Comparison of ENCODE assay signal across 8 mouse cellular contexts in genomic region chr13:91741280-91742047, GRCm38 (mm10). TPM values are rescaled to one million over a fixed set of nuclear protein-coding genes. Genes with fewer than 3 reads are reported as not detected.
A peak's percentile ranks its signal among the peaks of the same experiment; 100 is the strongest.
DNase-seq lines count a peak whose midpoint lies in the region; ATAC-seq and TF ChIP-seq lines count a peak whose summit lies in the region.

TSS of gene Acot12 (plus strand) at chr13:91741512.

- no peak within 1 kb of the TSS for H3K9ac ChIP-seq in embryonic facial prominence, embryonic 15.5 days
- H3K9ac ChIP-seq in heart, postnatal 0 days (replicated peaks; ENCODE audit: low read depth, low read length) = peak within 1 kb of the TSS; percentile 42; the same call in 1 of the 2 replicates
- H3K9ac ChIP-seq in stomach, embryonic 16.5 days (ENCODE audit: low read length) = peak within 1 kb of the TSS; percentile 68

- H3K4me1 ChIP-seq in embryonic facial prominence, embryonic 15.5 days = peaks cover 6% of the 10 kb centered on the region
- no peaks in the 10 kb centered on the region for H3K4me1 ChIP-seq in heart, postnatal 0 days (ENCODE audit: control insufficient read depth, insufficient read depth)
- H3K4me1 ChIP-seq in midbrain, embryonic 10.5 days = peaks cover 11% of the 10 kb centered on the region
- peaks cover 7% of the 10 kb centered on the region; the same call in 1 of the 2 replicates for H3K4me1 ChIP-seq in stomach, embryonic 16.5 days (ENCODE audit: control insufficient read depth, insufficient read depth, low read length)

- H3K27ac ChIP-seq in embryonic facial prominence, embryonic 15.5 days (replicated peaks) = no peak within 1 kb of the TSS
- H3K27ac ChIP-seq in heart, postnatal 0 days (ENCODE audit: low read depth) = no peak within 1 kb of the TSS
- H3K27ac ChIP-seq in midbrain, embryonic 10.5 days (replicated peaks) = peak within 1 kb of the TSS; percentile 71
- no peak within 1 kb of the TSS for H3K27ac ChIP-seq in stomach, embryonic 16.5 days (ENCODE audit: low read length)

- TF ChIP-seq CTCF in heart, postnatal 0 days (IDR thresholded peaks at IDR 0.05; ENCODE audit: low read depth) = no peak

- no peaks in the 10 kb centered on the region for H3K9me3 ChIP-seq in embryonic facial prominence, embryonic 15.5 days (replicated peaks)
- no peaks in the 10 kb centered on the region for H3K9me3 ChIP-seq in heart, postnatal 0 days (replicated peaks; ENCODE audit: control insufficient read depth, low read length)
- H3K9me3 ChIP-seq in midbrain, embryonic 10.5 days (replicated peaks) = no peaks in the 10 kb centered on the region
- H3K9me3 ChIP-seq in stomach, embryonic 16.5 days (replicated peaks; ENCODE audit: control insufficient read depth, low read length) = no peaks in the 10 kb centered on the region

- H3K4me2 ChIP-seq in embryonic facial prominence, embryonic 15.5 days (replicated peaks) = peak within 1 kb of the TSS; percentile 69
- peak within 1 kb of the TSS; percentile 79 for H3K4me2 ChIP-seq in heart, postnatal 0 days (ENCODE audit: low read depth, low read length)
- H3K4me2 ChIP-seq in stomach, embryonic 16.5 days (ENCODE audit: low read depth, low read length) = peak within 1 kb of the TSS; percentile 83

- TF ChIP-seq EP300 in heart, postnatal 0 days (IDR thresholded peaks at IDR 0.05; ENCODE audit: low read depth) = no peak

- DNase-seq in Muller cell, postnatal 12 days (ENCODE audit: inconsistent ontology term) = peak; percentile 77
- peak; percentile 52 for DNase-seq in adrenal gland, postnatal 25 days
- DNase-seq in heart, postnatal 0 days (ENCODE audit: low spot score) = peak; percentile 20
- peak; percentile 75 to 93 for DNase-seq in kidney, postnatal 25 days
- peak; percentile 63 for DNase-seq in midbrain, embryonic 10.5 days (ENCODE audit: low spot score)
- no peak for DNase-seq in c-Kit-positive CD71-positive TER-119-positive erythroid progenitor cells, embryonic 14.5 days (ENCODE audit: low spot score)

- H3K4me3 ChIP-seq in embryonic facial prominence, embryonic 15.5 days (replicated peaks) = peak within 1 kb of the TSS; percentile 37
- peak within 1 kb of the TSS; percentile 45 for H3K4me3 ChIP-seq in heart, postnatal 0 days (ENCODE audit: low read depth, low read length)
- peak within 1 kb of the TSS; percentile 62 for H3K4me3 ChIP-seq in midbrain, embryonic 10.5 days
- peak within 1 kb of the TSS; percentile 48 for H3K4me3 ChIP-seq in stomach, embryonic 16.5 days (replicated peaks; ENCODE audit: low read length)

- H3K36me3 ChIP-seq in embryonic facial prominence, embryonic 15.5 days = no peaks in the 10 kb centered on the region
- no peaks in the 10 kb centered on the region for H3K36me3 ChIP-seq in heart, postnatal 0 days (replicated peaks; ENCODE audit: control insufficient read depth, insufficient read depth, low read length)
- no peaks in the 10 kb centered on the region for H3K36me3 ChIP-seq in midbrain, embryonic 10.5 days
- H3K36me3 ChIP-seq in stomach, embryonic 16.5 days (ENCODE audit: control insufficient read depth, insufficient read depth, low read length) = no peaks in the 10 kb centered on the region

- peaks cover 17% of the 10 kb centered on the region for H3K27me3 ChIP-seq in embryonic facial prominence, embryonic 15.5 days
- peaks cover 12% of the 10 kb centered on the region; the same call in 1 of the 2 replicates for H3K27me3 ChIP-seq in heart, postnatal 0 days (ENCODE audit: control insufficient read depth, insufficient read depth, low read length)
- peaks cover 26% of the 10 kb centered on the region for H3K27me3 ChIP-seq in midbrain, embryonic 10.5 days (ENCODE audit: low read depth, poor library complexity, severe bottlenecking)
- peaks cover 5% of the 10 kb centered on the region for H3K27me3 ChIP-seq in stomach, embryonic 16.5 days (ENCODE audit: control insufficient read depth, insufficient read depth, low read length)

- WGBS in embryonic facial prominence, embryonic 15.5 days = 7% methylated on average over 45 of the region's 45 CpGs
- WGBS in heart, postnatal 0 days = 8% methylated on average over 44 of the region's 45 CpGs
- 8% methylated on average over 45 of the region's 45 CpGs for WGBS in midbrain, embryonic 10.5 days
- 9% methylated on average over 45 of the region's 45 CpGs for WGBS in stomach, embryonic 16.5 days

- peak; percentile 34; the same call in 1 of the 2 replicates for ATAC-seq in embryonic facial prominence, embryonic 15.5 days (ENCODE audit: insufficient number of reproducible peaks, low FRiP score, low TSS enrichment, low read depth)
- peak; percentile 49; the same call in 1 of the 2 replicates for ATAC-seq in heart, postnatal 0 days (ENCODE audit: insufficient read depth, low read depth)
- peak; percentile 69 for ATAC-seq in stomach, embryonic 16.5 days (ENCODE audit: insufficient read depth, low FRiP score)

RNA-seq across cellular contexts. Expression of gene Acot12, which starts in this region (rescaled TPM):
- total RNA-seq in adrenal gland, postnatal 25 days (2021) = 0.64 and 1.4 TPM in 2 replicates
- 0.07 and 0.14 TPM in 2 replicates for polyA plus RNA-seq in embryonic facial prominence, embryonic 15.5 days (2015; fragmentation: Nextera tagmentation; extraction: Ambion mirVana)
- 0.11 TPM in 1 of 2 replicates, not detected in the other for total RNA-seq in heart, postnatal 0 days (2014; rRNA removed; ENCODE audit: low replicate concordance)
- not detected in 2 replicates for polyA plus RNA-seq in heart, postnatal 0 days (2015; fragmentation: Nextera tagmentation; extraction: Ambion mirVana)
- polyA plus RNA-seq in midbrain, embryonic 10.5 days (2016; fragmentation: Nextera tagmentation; extraction: Ambion mirVana) = not detected in 2 replicates
- 0.34 and 0.55 TPM in 2 replicates for polyA plus RNA-seq in stomach, embryonic 16.5 days (2015; fragmentation: Nextera tagmentation; extraction: Ambion mirVana)

Comparison
In these comparisons a context has a peak if more than half of its experiments do, and no peak if none do; other contexts are left out.
1. Peak in ATAC-seq, H3K4me3 ChIP-seq and H3K4me2 ChIP-seq in embryonic facial prominence, embryonic 15.5 days; RNA of the gene not detected or under 1 TPM.
2. Peak in DNase-seq, ATAC-seq, H3K4me3 ChIP-seq, H3K9ac ChIP-seq and H3K4me2 ChIP-seq in heart, postnatal 0 days; RNA of the gene not detected or under 1 TPM.
3. Peak in DNase-seq, H3K4me3 ChIP-seq and H3K27ac ChIP-seq in midbrain, embryonic 10.5 days; RNA of the gene not detected or under 1 TPM.
4. Peak in ATAC-seq, H3K4me3 ChIP-seq, H3K9ac ChIP-seq and H3K4me2 ChIP-seq in stomach, embryonic 16.5 days; RNA of the gene not detected or under 1 TPM.